Mouse (Mus musculus): ENCODE results near the gene Olfr742. TPM values are rescaled to one million over a fixed set of nuclear protein-coding genes. Genes with fewer than 3 reads are reported as not detected.

The Olfr742 gene
- total RNA-seq (2014; fragmentation: Nextera tagmentation) (not detected in 2 replicates), total RNA-seq (2017) (0.11 TPM in 1 of 2 replicates, not detected in the other), polyA plus RNA-seq (2012) (not detected in 2 replicates)

GRCm38 (mm10) chr14:50503300-50503699 lies at the start of gene Olfr742:
Olfr742 (plus strand) TSS chr14:50503600.
- Histone ChIP-seq H3K9me3 (replicated peaks) (no peaks in the 10 kb centered on the region), H3K4me3 (ENCODE audit: low read depth, low read length) (no peak within 1 kb of the TSS), H3K27me3 (ENCODE audit: insufficient read depth, low read length) (no peaks in the 10 kb centered on the region), H3K36me3 (replicated peaks) (no peaks in the 10 kb centered on the region), H3K4me1 (ENCODE audit: insufficient read depth, low read depth, low read length) (no peaks in the 10 kb centered on the region)
- ATAC-seq (ENCODE audit: extremely low read depth, insufficient number of reproducible peaks, low FRiP score, poor library complexity, severe bottlenecking) (no peak), DNase-seq (ENCODE audit: low spot score) (no peak)
- no peak for TF ChIP-seq POLR2AphosphoS5 (IDR thresholded peaks at IDR 0.05; ENCODE audit: insufficient replicate concordance, low read depth, low read length)
- no peak for TF ChIP-seq GATA2 (IDR thresholded peaks at IDR 0.05; ENCODE audit: borderline replicate concordance, low read depth, low read length)
- no peak for TF ChIP-seq GATA1 (IDR thresholded peaks at IDR 0.05; ENCODE audit: borderline replicate concordance, low read length)
- TF ChIP-seq CTCF (IDR thresholded peaks at IDR 0.05; ENCODE audit: low read depth, low read length): no peak
- no peak for TF ChIP-seq TAL1 (conservative IDR thresholded peaks at IDR 0.05; ENCODE audit: low read depth, low read length)

- H3K36me3 ChIP-seq (replicated peaks): no peaks in the 10 kb centered on the region
- no peak for TF ChIP-seq TAL1 (conservative IDR thresholded peaks at IDR 0.05; ENCODE audit: low read depth, low read length)
- no peak for TF ChIP-seq CTCF (IDR thresholded peaks at IDR 0.05; ENCODE audit: low read depth, low read length)
- no peak for TF ChIP-seq GATA1 (IDR thresholded peaks at IDR 0.05; ENCODE audit: borderline replicate concordance, low read length)
- TF ChIP-seq POLR2AphosphoS5 (IDR thresholded peaks at IDR 0.05; ENCODE audit: insufficient replicate concordance, low read depth, low read length): no peak
- TF ChIP-seq GATA2 (IDR thresholded peaks at IDR 0.05; ENCODE audit: borderline replicate concordance, low read depth, low read length): no peak
- no peaks in the 10 kb centered on the region for H3K4me1 ChIP-seq (ENCODE audit: insufficient read depth, low read depth, low read length)
- H3K4me3 ChIP-seq (ENCODE audit: low read depth, low read length): no peak within 1 kb of the TSS
- no peaks in the 10 kb centered on the region for H3K27me3 ChIP-seq (ENCODE audit: insufficient read depth, low read length)
- H3K9me3 ChIP-seq (replicated peaks): no peaks in the 10 kb centered on the region
- ATAC-seq (ENCODE audit: extremely low read depth, insufficient number of reproducible peaks, low FRiP score, poor library complexity, severe bottlenecking) (no peak), DNase-seq (ENCODE audit: low spot score) (no peak)
Observed at GRCm38 (mm10) chr14:50472438-50472837, 31.0 kb upstream of the Olfr742 start, which contains the start of gene Olfr741. Olfr741 (plus strand) TSS chr14:50472738.

- ATAC-seq (ENCODE audit: extremely low read depth, insufficient number of reproducible peaks, low FRiP score, poor library complexity, severe bottlenecking) (no peak), DNase-seq (ENCODE audit: low spot score) (no peak)
- TF ChIP-seq GATA2 (IDR thresholded peaks at IDR 0.05; ENCODE audit: borderline replicate concordance, low read depth, low read length) (no peak), POLR2AphosphoS5 (IDR thresholded peaks at IDR 0.05; ENCODE audit: insufficient replicate concordance, low read depth, low read length) (no peak), GATA1 (IDR thresholded peaks at IDR 0.05; ENCODE audit: borderline replicate concordance, low read length) (no peak), TAL1 (conservative IDR thresholded peaks at IDR 0.05; ENCODE audit: low read depth, low read length) (no peak), CTCF (IDR thresholded peaks at IDR 0.05; ENCODE audit: low read depth, low read length) (no peak)
- H3K36me3 ChIP-seq (replicated peaks): no peaks in the 10 kb centered on the region
- no peaks in the 10 kb centered on the region for H3K9me3 ChIP-seq (replicated peaks)
- H3K4me3 ChIP-seq (ENCODE audit: low read depth, low read length): no peak overlapping the region
- H3K4me1 ChIP-seq (ENCODE audit: insufficient read depth, low read depth, low read length): no peaks in the 10 kb centered on the region
- H3K27me3 ChIP-seq (ENCODE audit: insufficient read depth, low read length): no peaks in the 10 kb centered on the region
Observed at GRCm38 (mm10) chr14:50478406-50478805, 25.0 kb upstream of the Olfr742 start.

GRCm38 (mm10) chr14:50521539-50521938 lies 18.1 kb downstream of the Olfr742 start, which contains the start of gene Olfr743:
Olfr743 (plus strand) TSS chr14:50521839.
- no peaks in the 10 kb centered on the region for H3K4me1 ChIP-seq (ENCODE audit: insufficient read depth, low read depth, low read length)
- DNase-seq (ENCODE audit: low spot score) (no peak), ATAC-seq (ENCODE audit: extremely low read depth, insufficient number of reproducible peaks, low FRiP score, poor library complexity, severe bottlenecking) (no peak)
- H3K9me3 ChIP-seq (replicated peaks): no peaks in the 10 kb centered on the region
- TF ChIP-seq TAL1 (conservative IDR thresholded peaks at IDR 0.05; ENCODE audit: low read depth, low read length) (no peak), GATA1 (IDR thresholded peaks at IDR 0.05; ENCODE audit: borderline replicate concordance, low read length) (no peak), CTCF (IDR thresholded peaks at IDR 0.05; ENCODE audit: low read depth, low read length) (no peak)
- no peak within 1 kb of the TSS for H3K4me3 ChIP-seq (ENCODE audit: low read depth, low read length)
- no peaks in the 10 kb centered on the region for H3K36me3 ChIP-seq (replicated peaks)
- no peaks in the 10 kb centered on the region for H3K27me3 ChIP-seq (ENCODE audit: insufficient read depth, low read length)

GRCm38 (mm10) chr14:50552734-50553133 lies 49.3 kb downstream of the Olfr742 start:
- no peaks in the 10 kb centered on the region for H3K27me3 ChIP-seq (ENCODE audit: insufficient read depth, low read length)
- no peaks in the 10 kb centered on the region for H3K4me1 ChIP-seq (ENCODE audit: insufficient read depth, low read depth, low read length)
- TF ChIP-seq GATA1 (IDR thresholded peaks at IDR 0.05; ENCODE audit: borderline replicate concordance, low read length): no peak
- no peak for TF ChIP-seq POLR2AphosphoS5 (IDR thresholded peaks at IDR 0.05; ENCODE audit: insufficient replicate concordance, low read depth, low read length)
- TF ChIP-seq CTCF (IDR thresholded peaks at IDR 0.05; ENCODE audit: low read depth, low read length): no peak
- TF ChIP-seq GATA2 (IDR thresholded peaks at IDR 0.05; ENCODE audit: borderline replicate concordance, low read depth, low read length): no peak
- no peak for TF ChIP-seq TAL1 (conservative IDR thresholded peaks at IDR 0.05; ENCODE audit: low read depth, low read length)
- DNase-seq (ENCODE audit: low spot score) (no peak), ATAC-seq (ENCODE audit: extremely low read depth, insufficient number of reproducible peaks, low FRiP score, poor library complexity, severe bottlenecking) (no peak)
- H3K36me3 ChIP-seq (replicated peaks): no peaks in the 10 kb centered on the region
- no peak overlapping the region for H3K4me3 ChIP-seq (ENCODE audit: low read depth, low read length)
- no peaks in the 10 kb centered on the region for H3K9me3 ChIP-seq (replicated peaks)

Other genes starting within 250 kb of the Olfr742 start
- not detected in 2 replicates for gene Olfr732, start 219.4 kb upstream of the Olfr742 start, total RNA-seq (2014; fragmentation: Nextera tagmentation)
- 0.11 TPM in 1 of 2 replicates, not detected in the other for gene Olfr732, start 219.4 kb upstream of the Olfr742 start, total RNA-seq (2017)
- gene Olfr732, start 219.4 kb upstream of the Olfr742 start, polyA plus RNA-seq (2012): not detected in 2 replicates
- not detected in 2 replicates for gene Olfr733, start 202.1 kb upstream of the Olfr742 start, total RNA-seq (2014; fragmentation: Nextera tagmentation)
- 0.16 TPM in 1 of 2 replicates, not detected in the other for gene Olfr733, start 202.1 kb upstream of the Olfr742 start, total RNA-seq (2017)
- gene Olfr733, start 202.1 kb upstream of the Olfr742 start, polyA plus RNA-seq (2012): not detected in 2 replicates
- not detected in 2 replicates for gene Olfr734, start 176.8 kb upstream of the Olfr742 start, total RNA-seq (2014; fragmentation: Nextera tagmentation)
- gene Olfr734, start 176.8 kb upstream of the Olfr742 start, total RNA-seq (2017): 0.06 and 0.16 TPM in 2 replicates
- gene Olfr734, start 176.8 kb upstream of the Olfr742 start, polyA plus RNA-seq (2012): not detected in 2 replicates
- not detected in 2 replicates for gene Olfr735, start 154.7 kb upstream of the Olfr742 start, total RNA-seq (2014; fragmentation: Nextera tagmentation)
- gene Olfr735, start 154.7 kb upstream of the Olfr742 start, total RNA-seq (2017): 0.44 TPM in 1 of 2 replicates, not detected in the other
- gene Olfr735, start 154.7 kb upstream of the Olfr742 start, polyA plus RNA-seq (2012): not detected in 2 replicates
- gene Tlr11, start 145.7 kb upstream of the Olfr742 start, total RNA-seq (2014; fragmentation: Nextera tagmentation): not detected in 2 replicates
- gene Tlr11, start 145.7 kb upstream of the Olfr742 start, total RNA-seq (2017): 0.11 TPM in 1 of 2 replicates, not detected in the other
- gene Tlr11, start 145.7 kb upstream of the Olfr742 start, polyA plus RNA-seq (2012): not detected in 2 replicates
- not detected in 2 replicates for gene Olfr736, start 122.4 kb upstream of the Olfr742 start, total RNA-seq (2014; fragmentation: Nextera tagmentation)
- gene Olfr736, start 122.4 kb upstream of the Olfr742 start, total RNA-seq (2017): 0.11 TPM in 1 of 2 replicates, not detected in the other
- gene Olfr736, start 122.4 kb upstream of the Olfr742 start, polyA plus RNA-seq (2012): not detected in 2 replicates
- not detected in 2 replicates for gene Olfr738, start 96.0 kb upstream of the Olfr742 start, total RNA-seq (2014; fragmentation: Nextera tagmentation)
- not detected in 2 replicates for gene Olfr738, start 96.0 kb upstream of the Olfr742 start, total RNA-seq (2017)
- not detected in 2 replicates for gene Olfr738, start 96.0 kb upstream of the Olfr742 start, polyA plus RNA-seq (2012)
- not detected in 2 replicates for gene Olfr739, start 85.0 kb upstream of the Olfr742 start, total RNA-seq (2014; fragmentation: Nextera tagmentation)
- gene Olfr739, start 85.0 kb upstream of the Olfr742 start, total RNA-seq (2017): 0.05 and 0.17 TPM in 2 replicates
- not detected in 2 replicates for gene Olfr739, start 85.0 kb upstream of the Olfr742 start, polyA plus RNA-seq (2012)
- gene Olfr740, start 58.1 kb upstream of the Olfr742 start, total RNA-seq (2014; fragmentation: Nextera tagmentation): not detected in 2 replicates
- 0.06 and 0.11 TPM in 2 replicates for gene Olfr740, start 58.1 kb upstream of the Olfr742 start, total RNA-seq (2017)
- not detected in 2 replicates for gene Olfr740, start 58.1 kb upstream of the Olfr742 start, polyA plus RNA-seq (2012)
- not detected in 2 replicates for gene Olfr741, start 30.9 kb upstream of the Olfr742 start, total RNA-seq (2014; fragmentation: Nextera tagmentation)
- 0.16 TPM in 1 of 2 replicates, not detected in the other for gene Olfr741, start 30.9 kb upstream of the Olfr742 start, total RNA-seq (2017)
- not detected in 2 replicates for gene Olfr741, start 30.9 kb upstream of the Olfr742 start, polyA plus RNA-seq (2012)
- gene Olfr743, start 18.2 kb downstream of the Olfr742 start, total RNA-seq (2014; fragmentation: Nextera tagmentation): not detected in 2 replicates
- gene Olfr743, start 18.2 kb downstream of the Olfr742 start, total RNA-seq (2017): 0.22 and 0.23 TPM in 2 replicates
- not detected in 2 replicates for gene Olfr743, start 18.2 kb downstream of the Olfr742 start, polyA plus RNA-seq (2012)
- gene Olfr744, start 111.3 kb downstream of the Olfr742 start, total RNA-seq (2014; fragmentation: Nextera tagmentation): not detected in 2 replicates
- 0.11 TPM in 1 of 2 replicates, not detected in the other for gene Olfr744, start 111.3 kb downstream of the Olfr742 start, total RNA-seq (2017)
- gene Olfr744, start 111.3 kb downstream of the Olfr742 start, polyA plus RNA-seq (2012): not detected in 2 replicates
- gene Olfr745, start 135.8 kb downstream of the Olfr742 start, total RNA-seq (2014; fragmentation: Nextera tagmentation): not detected in 2 replicates
- gene Olfr745, start 135.8 kb downstream of the Olfr742 start, total RNA-seq (2017): 0.27 TPM in 1 of 2 replicates, not detected in the other
- not detected in 2 replicates for gene Olfr745, start 135.8 kb downstream of the Olfr742 start, polyA plus RNA-seq (2012)
- not detected in 2 replicates for gene Olfr746, start 143.5 kb downstream of the Olfr742 start, total RNA-seq (2014; fragmentation: Nextera tagmentation)
- 0.22 TPM in 1 of 2 replicates, not detected in the other for gene Olfr746, start 143.5 kb downstream of the Olfr742 start, total RNA-seq (2017)
- gene Olfr746, start 143.5 kb downstream of the Olfr742 start, polyA plus RNA-seq (2012): not detected in 2 replicates
- gene Olfr747, start 189.6 kb downstream of the Olfr742 start, total RNA-seq (2014; fragmentation: Nextera tagmentation): not detected in 2 replicates
- gene Olfr747, start 189.6 kb downstream of the Olfr742 start, total RNA-seq (2017): not detected in 2 replicates
- not detected in 2 replicates for gene Olfr747, start 189.6 kb downstream of the Olfr742 start, polyA plus RNA-seq (2012)
- gene Olfr748, start 203.8 kb downstream of the Olfr742 start, total RNA-seq (2014; fragmentation: Nextera tagmentation): not detected in 2 replicates
- 0.11 and 0.29 TPM in 2 replicates for gene Olfr748, start 203.8 kb downstream of the Olfr742 start, total RNA-seq (2017)
- gene Olfr748, start 203.8 kb downstream of the Olfr742 start, polyA plus RNA-seq (2012): not detected in 2 replicates
- gene Olfr749, start 241.5 kb downstream of the Olfr742 start, total RNA-seq (2014; fragmentation: Nextera tagmentation): not detected in 2 replicates
- gene Olfr749, start 241.5 kb downstream of the Olfr742 start, total RNA-seq (2017): 0.11 and 0.46 TPM in 2 replicates
- gene Olfr749, start 241.5 kb downstream of the Olfr742 start, polyA plus RNA-seq (2012): not detected in 2 replicates